Mouse (Mus musculus): ENCODE measurements around the gene Msl3l2.

Msl3l2 gene

DNA sequence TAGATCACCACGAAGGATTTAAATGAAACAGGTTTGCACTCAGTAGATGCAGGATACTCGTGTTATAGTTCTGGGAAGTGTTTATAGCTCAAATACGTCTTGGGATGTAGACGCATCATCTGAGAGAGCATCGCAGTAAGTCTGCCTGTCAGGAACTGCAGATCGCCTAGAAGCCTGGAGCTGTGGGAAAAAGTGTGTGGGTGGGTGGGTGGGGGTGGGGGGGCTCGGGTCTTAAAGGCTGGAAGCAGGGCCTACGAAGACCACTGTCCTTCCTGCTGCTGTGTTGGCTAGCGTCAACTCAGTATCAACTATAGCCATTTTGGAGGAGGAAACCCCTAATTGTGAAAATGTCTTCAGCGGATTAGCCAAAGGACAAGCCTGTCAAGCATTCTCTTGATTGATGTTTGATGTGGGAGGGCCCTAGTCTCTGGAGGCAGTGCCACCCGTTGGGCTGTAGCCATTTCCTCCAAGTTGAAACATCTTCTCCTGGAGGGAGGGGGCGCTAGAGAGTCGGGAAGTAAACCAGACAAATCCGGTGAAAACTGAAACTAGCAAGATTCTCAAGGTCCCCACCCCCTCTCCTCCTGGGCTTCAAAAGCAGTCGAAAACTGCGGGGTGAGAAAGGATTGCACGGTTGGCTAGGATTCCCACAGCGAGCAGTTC lies at the start of gene Msl3l2:
TSS of gene Msl3l2 (plus strand) at position 585 of the 663 bp plus-strand sequence.
- DNase-seq, result peak; percentile 96

- no peak for DNase-seq
Observed at GRCm38 (mm10) chr10:56058979-56059422, 47.7 kb upstream of the Msl3l2 start.

GRCm38 (mm10) chr10:56061238-56061830 lies 45.4 kb upstream of the Msl3l2 start:
- DNase-seq, result no peak

GRCm38 (mm10) chr10:56062746-56063145 lies 44.0 kb upstream of the Msl3l2 start:
- DNase-seq, result no peak

DNA sequence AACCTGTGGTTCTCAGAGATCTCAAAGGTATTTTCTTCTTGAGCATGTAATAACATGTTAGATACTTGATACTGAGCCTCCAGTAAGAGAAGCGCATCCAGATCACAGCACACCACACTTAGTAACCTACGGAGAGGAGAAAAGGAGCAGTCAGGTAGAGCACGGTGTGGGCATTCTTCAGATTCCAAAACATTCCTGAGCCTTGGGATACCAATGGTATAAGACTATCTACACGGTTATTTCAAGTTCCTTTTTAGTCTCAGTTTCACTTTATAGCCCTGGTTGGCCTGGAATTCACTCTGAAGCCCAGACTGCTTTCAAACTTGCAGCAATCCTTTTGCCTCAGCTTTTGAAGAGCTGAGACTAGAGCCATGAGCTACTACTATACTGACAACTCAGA lies 17.0 kb upstream of the Msl3l2 start:
- DNase-seq, result no peak

DNA sequence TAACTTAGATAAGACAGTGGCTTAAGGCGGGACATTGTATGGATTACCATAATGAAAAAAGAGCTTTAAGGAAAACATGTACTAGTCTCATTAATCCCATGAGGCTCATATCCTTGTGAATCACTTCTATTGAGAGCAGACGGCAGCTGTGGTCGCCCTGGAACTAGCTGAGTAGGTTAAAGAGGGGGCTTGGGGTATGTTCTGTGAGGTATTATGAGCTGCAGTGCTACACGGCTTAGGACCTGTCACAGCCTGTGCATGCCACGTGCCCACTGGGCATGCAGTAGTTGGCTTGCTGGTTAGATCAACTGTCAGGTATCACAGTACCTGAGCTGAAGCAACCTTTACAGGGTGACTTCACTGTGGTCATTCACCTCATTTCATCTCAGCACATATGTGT lies 12.1 kb upstream of the Msl3l2 start:
- no peak for DNase-seq

DNA sequence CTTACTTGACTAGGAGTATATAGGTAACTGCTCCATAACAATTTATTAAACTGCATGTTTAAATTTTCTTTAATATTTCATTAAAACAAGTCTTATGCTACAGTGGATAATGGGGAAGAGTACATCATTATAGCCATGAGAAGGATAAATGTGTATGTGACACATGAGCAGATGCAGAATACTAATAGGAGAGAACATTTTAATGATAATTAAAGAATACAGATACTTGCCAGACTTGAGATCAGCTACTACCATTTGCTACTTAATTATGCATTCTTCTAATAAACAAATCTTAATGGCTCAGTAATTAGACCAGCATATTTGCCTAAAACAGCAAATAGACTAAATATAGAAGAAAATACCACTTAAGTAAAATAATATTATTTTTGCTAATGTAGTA lies 10.0 kb upstream of the Msl3l2 start:
- no peak for DNase-seq

DNA sequence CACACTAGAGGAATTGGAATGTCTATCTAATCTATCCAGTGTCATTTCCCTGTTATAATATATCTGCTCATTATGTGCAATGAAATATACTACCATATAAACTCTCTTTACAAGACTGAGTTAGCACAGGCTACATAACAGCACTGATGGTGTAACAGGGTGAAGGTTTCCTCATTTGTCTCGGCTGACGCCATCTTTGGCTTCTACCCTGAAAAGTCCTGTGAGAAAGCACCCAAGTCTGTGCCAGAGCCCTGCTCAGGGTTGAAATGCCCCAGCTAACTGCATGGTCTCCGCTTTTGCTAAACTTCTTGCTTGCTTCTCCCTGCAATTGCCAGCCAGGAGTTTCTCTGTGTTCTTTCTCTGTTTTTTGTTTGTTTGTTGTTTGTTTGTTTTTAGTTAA lies 7.6 kb upstream of the Msl3l2 start:
- no peak for DNase-seq

DNA sequence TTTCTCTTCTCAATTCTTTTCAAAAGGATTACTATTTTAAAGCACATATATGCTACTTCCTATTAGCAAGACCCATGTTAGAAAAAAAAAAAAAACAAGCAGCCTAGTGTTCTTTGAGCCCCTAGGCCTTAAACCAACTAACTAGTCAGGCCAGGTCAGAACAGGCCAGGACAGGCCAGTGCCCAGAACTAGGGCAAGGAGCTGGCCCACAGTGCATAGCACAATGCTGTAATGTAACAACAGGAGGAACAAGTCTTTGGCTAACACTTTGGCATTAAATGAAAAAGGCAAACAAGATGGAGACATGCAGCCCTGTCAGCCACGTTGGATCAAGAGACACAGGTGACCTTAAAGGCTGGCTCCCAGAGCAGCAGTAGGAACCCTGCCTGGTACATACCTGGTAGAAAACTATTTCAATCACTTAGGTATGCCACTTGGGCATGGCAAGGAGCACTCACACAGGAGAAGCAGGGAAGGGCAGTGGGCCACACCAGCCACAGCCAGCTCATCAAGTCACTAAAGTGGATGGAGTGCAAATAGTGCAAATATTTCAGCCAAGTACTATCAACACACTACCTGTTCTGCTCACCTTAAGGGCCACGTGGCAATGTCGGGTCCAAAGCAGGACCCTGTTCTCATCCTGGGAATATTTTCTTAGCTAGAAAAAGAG lies 6.9 kb upstream of the Msl3l2 start:
- DNase-seq, result peak; percentile 5

DNA sequence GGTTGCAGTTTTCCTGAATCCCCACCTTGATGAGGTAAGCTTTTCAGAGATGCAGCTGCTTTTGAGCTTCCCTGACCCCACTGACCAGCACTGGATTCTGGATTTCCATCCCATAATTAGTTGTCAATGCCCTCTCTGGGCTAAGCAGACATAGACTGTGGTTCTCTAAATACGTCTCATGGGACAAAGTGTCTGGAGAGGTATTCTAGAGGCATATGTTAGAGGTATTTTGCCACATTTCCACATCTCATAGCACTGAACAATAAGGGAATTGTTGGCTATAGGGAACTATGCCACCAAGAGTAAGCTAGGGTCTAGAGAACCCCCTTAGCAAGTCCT lies 248 bp downstream of the Msl3l2 start:
- DNase-seq, result no peak

DNA sequence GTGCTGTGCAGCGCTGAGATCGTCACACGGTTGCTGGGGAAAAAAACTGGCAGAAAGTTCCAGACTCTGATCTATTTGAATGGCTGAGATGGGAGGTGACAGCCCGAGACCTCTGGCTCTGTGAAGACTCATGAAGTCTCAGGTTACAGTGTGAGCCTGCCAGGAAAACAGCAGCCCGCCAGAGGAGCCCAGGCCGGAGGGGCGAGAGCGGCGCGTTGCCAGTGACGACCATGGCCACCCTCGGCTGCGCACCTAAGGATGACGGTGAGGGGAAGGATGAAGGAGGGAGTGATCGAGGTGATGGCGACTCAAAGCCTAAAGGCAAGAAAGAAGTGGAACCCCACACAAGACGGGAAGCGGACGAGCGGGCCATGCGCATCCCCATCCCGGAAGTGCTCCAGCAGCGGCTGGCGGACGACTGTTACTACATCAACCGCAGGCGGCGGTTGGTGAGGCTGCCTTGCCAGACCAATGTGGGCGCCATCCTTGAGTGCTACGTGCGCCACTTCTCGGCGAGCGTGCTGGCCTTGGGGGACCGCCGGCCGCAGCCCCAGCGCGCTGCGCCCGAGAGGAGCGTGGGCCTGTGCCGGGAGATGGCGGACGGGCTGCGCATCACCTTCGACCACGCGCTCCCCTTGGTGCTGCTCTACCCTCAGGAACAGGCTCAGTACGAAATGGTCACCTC lies 8.4 kb downstream of the Msl3l2 start:
- DNase-seq, result peak; percentile 54

DNA sequence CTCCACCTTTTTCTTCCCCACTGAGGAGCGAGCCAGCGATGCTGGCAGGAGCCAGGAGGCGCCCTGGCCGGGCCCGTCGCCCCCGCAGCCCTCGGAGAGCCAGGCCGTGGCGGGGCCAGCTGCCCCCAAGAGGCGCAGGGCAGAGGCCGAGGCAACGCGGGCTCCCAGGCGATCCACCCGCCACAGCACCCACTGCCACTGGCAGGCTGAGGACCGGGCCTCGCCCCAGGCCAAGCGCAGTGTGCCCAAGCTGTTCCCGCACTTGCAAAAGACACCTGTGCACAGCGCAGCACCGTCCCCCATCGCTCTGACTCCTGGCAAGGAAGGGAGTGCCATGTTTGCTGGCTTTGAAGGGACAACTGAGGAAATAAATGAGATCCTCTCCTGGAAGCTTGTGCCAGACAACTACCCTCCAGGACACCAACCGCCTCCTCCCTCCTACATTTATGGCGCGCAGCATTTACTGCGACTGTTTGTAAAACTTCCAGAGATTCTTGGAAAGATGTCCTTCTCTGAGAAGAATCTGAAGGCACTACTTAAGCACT lies 9.0 kb downstream of the Msl3l2 start:
- DNase-seq, result no peak

DNA sequence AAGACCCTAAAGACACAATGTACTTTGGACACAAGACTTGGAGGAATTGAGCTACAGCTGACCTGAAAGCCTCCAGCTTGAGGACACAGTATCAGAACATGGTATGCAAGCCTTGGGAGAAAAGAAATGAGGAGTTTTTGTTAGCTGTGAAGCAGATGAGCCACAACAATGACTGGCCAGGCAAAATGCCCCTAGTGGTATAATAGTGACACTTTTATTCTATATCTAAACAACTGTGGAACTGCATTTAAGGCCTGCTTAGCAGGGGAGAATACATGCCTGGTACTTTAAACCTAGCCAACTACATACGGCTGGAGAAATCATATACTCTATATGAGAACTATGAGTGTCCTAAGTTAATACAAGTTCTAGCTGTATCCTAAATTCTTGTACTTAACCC lies 20.3 kb downstream of the Msl3l2 start:
- DNase-seq, result no peak

DNA sequence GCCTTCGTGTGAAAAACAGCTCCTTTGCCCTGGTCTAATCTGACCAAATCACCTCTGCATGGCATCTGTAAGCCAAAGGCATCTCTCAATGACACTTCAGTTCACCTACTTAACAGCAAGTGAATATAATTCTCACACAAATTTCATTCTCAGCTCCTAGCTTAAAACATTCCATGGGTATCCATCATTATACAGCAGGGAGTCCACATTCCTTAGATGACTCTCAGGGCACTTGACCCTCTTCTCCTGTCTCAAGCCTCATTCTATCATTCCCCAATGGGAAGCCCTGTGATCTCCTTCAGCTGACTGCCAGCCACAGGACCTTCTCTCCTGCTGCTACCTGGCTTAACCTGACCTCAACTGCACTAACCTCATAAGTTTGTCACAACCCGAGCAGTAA lies 22.9 kb downstream of the Msl3l2 start:
- no peak for DNase-seq

- DNase-seq, result no peak
Observed at GRCm38 (mm10) chr10:56137191-56137590, 30.5 kb downstream of the Msl3l2 start.

DNA sequence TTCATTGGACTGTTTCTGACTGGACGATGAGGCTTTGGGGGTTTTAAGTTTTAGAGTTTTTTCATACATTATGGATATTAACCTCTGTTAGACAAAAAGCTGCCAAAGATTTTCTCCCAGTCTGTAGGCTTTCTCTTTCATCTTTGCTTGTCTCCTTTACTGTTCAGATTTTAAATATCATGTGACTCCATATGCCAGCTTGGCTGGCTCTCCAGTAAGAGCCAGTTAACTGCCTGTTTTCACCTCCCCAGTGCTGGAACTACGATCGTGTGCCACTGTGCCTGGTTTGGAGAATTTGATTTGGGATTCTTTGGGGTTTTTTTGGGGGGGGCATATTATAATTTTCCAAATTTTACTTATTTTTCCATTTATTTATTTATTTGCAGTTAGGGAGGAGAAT lies 42.2 kb downstream of the Msl3l2 start:
- DNase-seq, result no peak

- DNase-seq, result no peak
Observed at GRCm38 (mm10) chr10:56156956-56157355, 50.2 kb downstream of the Msl3l2 start.

GRCm38 (mm10) chr10:56158207-56158606 lies 51.5 kb downstream of the Msl3l2 start:
- no peak for DNase-seq

- no peak for DNase-seq
Observed at GRCm38 (mm10) chr10:56158748-56159147, 52.0 kb downstream of the Msl3l2 start.

GRCm38 (mm10) chr10:56164411-56164810 lies 57.7 kb downstream of the Msl3l2 start:
- DNase-seq, result no peak

DNA sequence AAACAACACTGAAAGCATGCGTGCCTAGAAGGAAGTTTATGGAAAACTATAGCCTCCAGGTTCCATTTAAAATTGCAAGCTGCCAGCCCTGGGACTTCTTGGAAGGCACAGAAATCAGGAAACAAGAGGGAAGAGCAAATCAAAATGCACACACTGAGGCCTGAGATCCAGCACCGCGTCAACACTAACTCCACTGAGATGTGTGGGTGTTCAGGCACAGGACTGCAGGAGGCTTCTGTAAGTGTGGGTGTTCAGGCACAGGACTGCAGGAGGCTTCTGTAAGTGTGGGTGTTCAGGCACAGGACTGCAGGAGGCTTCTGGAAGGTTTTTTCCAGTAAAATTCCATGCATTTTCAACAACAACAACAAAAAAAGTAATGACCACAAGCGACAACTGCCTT lies 59.0 kb downstream of the Msl3l2 start:
- DNase-seq, result no peak

All from lung, postnatal 14 days (tissue).